Mouse (Mus musculus): Measurements from ENCODE around the gene Apol7e.
"Not testable (repeated sequence)": the region's sequence is repeated elsewhere in the genome, so short reads cannot be mapped to it uniquely, and the experiment has no call there.

DNA sequence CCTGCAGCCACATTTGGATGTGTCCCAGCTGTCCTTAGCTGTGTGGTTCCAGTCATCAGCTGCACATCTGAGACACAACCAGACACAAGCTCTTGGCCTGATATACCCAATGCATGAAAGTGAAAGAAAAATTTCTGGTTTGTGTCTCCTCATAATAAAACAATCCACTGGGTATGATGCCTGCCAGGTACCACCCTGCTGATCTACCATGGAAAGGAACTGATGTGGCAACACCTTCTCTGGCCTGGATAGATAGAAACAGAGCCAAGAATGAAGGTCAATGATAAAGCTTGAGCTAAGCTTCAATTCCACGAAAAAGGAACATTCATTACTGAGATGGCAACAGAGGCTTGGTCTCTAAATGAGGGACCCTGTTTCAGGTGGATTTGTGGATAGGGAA lies 38.9 kb upstream of the Apol7e start:
- TF ChIP-seq CTCF, POLR2A (IDR thresholded peaks at IDR 0.05; ENCODE audit: extremely low read depth, insufficient read depth, low read length): not testable (repeated sequence)
